Mouse (Mus musculus) midbrain, postnatal 0 days (tissue): ENCODE measurements around the gene Borcs8. TPM values are rescaled to one million over a fixed set of nuclear protein-coding genes. Genes with fewer than 3 reads are reported as not detected.
A peak's percentile ranks its signal among the peaks of the same experiment; 100 is the strongest.

ENCODE experiments used
- ATAC-seq: fragments of 200-750 bp; cut with Nextera tagmentation; 2 replicates; pipeline ENCODE4 v1.8.0; 2017; ENCODE audit warnings: moderate number of reproducible peaks, mild to moderate bottlenecking, moderate TSS enrichment, moderate library complexity; ENCODE audit not compliant: low FRiP score
- DNase-seq: peaks from one replicate; pipeline ENCODE4 v3.0.0-alpha.2; 2015; ENCODE audit warnings: low spot score
- H3K27ac ChIP-seq: fragments of 300-500 bp; sonication (generic); 2 replicates; pipeline ENCODE4 v1.5.1; 2014; ENCODE audit warnings: low read depth, mild to moderate bottlenecking, low read length, mixed read lengths
- H3K27me3 ChIP-seq: fragments of 300-500 bp; sonication (generic); 2 replicates; pipeline ENCODE4 v1.6.1; 2014; ENCODE audit warnings: low read length, control low read depth, mixed read lengths; ENCODE audit not compliant: insufficient read depth
- H3K36me3 ChIP-seq: fragments of 300-500 bp; sonication (generic); 2 replicates; pipeline ENCODE4 v1.6.1; 2014; ENCODE audit warnings: low read length, control low read depth, mixed read lengths; ENCODE audit not compliant: insufficient read depth
- H3K4me1 ChIP-seq: fragments of 300-500 bp; sonication (generic); 2 replicates; pipeline ENCODE4 v1.6.1; 2014; ENCODE audit warnings: mild to moderate bottlenecking, control low read depth, antibody characterized with exemption, low read length, mixed read lengths; ENCODE audit not compliant: insufficient read depth
- H3K4me2 ChIP-seq: fragments of 300-500 bp; sonication (generic); 2 replicates; pipeline ENCODE4 v1.6.1; 2014; ENCODE audit warnings: low read depth, mild to moderate bottlenecking, low read length, mixed read lengths; ENCODE audit not compliant: poor library complexity, severe bottlenecking
- H3K4me3 ChIP-seq: fragments of 300-500 bp; sonication (generic); 2 replicates; pipeline ENCODE4 v1.5.1; 2014; ENCODE audit warnings: low read depth, mild to moderate bottlenecking, low read length, moderate library complexity
- H3K9ac ChIP-seq: fragments of 300-500 bp; sonication (generic); replicated peaks from 2 replicates; pipeline ENCODE4 v1.6.1; 2014; ENCODE audit warnings: mild to moderate bottlenecking, low read length, moderate library complexity, mixed read lengths; ENCODE audit not compliant: poor library complexity, severe bottlenecking
- H3K9me3 ChIP-seq: fragments of 300-500 bp; sonication (generic); 2 replicates; pipeline ENCODE4 v1.6.1; 2016; ENCODE audit warnings: low read length, control low read depth
- CTCF ChIP-seq: IDR thresholded peaks from 2 replicates; pipeline ENCODE4 v1.5.1; 2016; ENCODE audit warnings: antibody characterized with exemption, mild to moderate bottlenecking
- WGBS: fragments of 180-500 bp; shearing (Covaris S2); extraction: QIAGEN DNeasy Blood & Tissue Kit; methylation state at CpG from one replicate; pipeline ENCODE4 v1.1.7; 2014; 5-methylcytosine and 5-hydroxymethylcytosine counted together
- polyA plus RNA-seq: library from polyadenylated mRNA; unstranded; fragments of >200 nt; fragmentation: Nextera tagmentation; extraction: Ambion mirVana; gene quantifications from 2 replicates; pipeline ENCODE4 v1.2.1, GENCODE M21; 2015
- total RNA-seq: library from RNA; depleted of rRNA; stranded (reverse); fragments of >200 nt; gene quantifications from 2 replicates; pipeline ENCODE4 v1.2.3, GENCODE M21; 2014; rRNA removed

The Borcs8 gene
- total RNA-seq (91.1 and 98.3 TPM in 2 replicates), polyA plus RNA-seq (49.8 and 58.6 TPM in 2 replicates)

DNA sequence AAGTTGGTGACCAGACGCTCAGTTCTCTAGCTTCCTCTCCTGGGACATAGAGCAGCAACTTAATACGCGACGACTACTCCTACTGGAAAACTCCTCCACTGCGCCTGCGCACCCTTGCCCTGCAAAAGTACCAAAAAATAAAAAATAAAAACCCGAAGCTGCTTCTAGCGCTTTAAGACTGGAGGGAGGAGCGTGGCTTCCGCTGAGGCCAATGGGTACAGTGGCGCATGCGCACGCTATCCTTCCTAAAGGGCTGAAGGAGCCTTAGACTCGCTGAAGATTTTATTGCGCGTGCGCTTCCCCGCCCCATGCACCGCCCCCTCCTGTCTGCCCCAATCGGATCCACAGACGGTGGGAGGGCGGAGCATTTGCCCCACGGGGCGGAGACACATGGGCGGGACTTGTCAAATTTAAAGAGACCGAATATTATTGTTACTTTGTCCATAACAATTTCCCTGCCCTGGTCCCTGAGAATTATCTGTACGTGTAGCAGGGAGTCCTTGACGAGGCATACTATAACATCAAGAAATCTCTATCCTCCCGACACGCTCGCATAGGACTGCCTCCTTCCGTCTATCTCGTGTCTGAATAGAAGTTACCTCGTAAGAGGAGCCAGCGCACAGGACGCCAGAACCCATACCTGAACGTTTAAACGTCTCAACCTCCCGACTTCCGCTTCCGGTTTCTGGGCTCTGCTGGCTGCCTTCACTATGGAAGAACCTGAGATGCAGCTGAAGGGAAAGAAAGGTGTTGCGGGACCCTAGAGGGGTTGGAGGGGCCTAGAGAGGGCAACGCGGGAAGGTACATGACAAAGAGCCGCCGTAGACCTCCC, at the start of gene Borcs8, which contains the start of the genes Rfxank and Mef2b:
Gene Borcs8 (plus strand): TSS at position 474 of the 832 bp plus-strand sequence.
Gene Rfxank (minus strand): TSS at position 129 of the 832 bp plus-strand sequence.
Gene Mef2b (plus strand): TSS at position 686 of the 832 bp plus-strand sequence.
- peaks cover 31% of the 10 kb centered on the region for H3K36me3 ChIP-seq
- H3K4me3 ChIP-seq: peak within 1 kb of the TSS; percentile 58
- under 1% methylated on average over 46 of the region's 46 CpGs for WGBS
- peak; percentile 97 for ATAC-seq
- H3K4me1 ChIP-seq: peaks cover 7% of the 10 kb centered on the region
- H3K27ac ChIP-seq: peak within 1 kb of the TSS; percentile 83
- H3K4me2 ChIP-seq: peak within 1 kb of the TSS; percentile 77
- H3K27me3 ChIP-seq: no peaks in the 10 kb centered on the region
- peak within 1 kb of the TSS; percentile 73 for H3K9ac ChIP-seq
- TF ChIP-seq CTCF: peak; percentile 11; the same call in 1 of the 2 replicates
- peak; percentile 100 for DNase-seq
- no peaks in the 10 kb centered on the region for H3K9me3 ChIP-seq

DNA sequence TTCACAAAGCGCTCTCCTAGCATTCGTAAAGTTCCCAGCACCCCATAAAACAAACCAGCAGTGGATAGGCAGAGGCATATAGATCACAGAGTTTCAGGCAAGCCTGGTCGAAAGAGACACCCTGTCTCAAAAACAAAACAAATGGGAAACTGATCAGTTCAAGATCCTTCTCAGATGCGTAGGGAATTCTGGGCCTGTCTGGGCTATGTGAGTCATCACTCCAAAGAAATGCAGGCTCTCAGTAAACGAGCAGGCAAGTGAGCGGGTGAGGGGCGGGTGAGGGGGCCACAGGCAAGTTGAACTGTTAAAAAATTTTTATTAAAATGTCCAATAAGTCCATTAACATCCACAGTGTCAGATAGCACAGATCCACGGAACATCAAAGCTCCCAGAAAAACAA, 46.5 kb upstream of the Borcs8 start:
- H3K36me3 ChIP-seq: peaks cover 38% of the 10 kb centered on the region
- 74% methylated on average over 8 of the region's 8 CpGs for WGBS
- ATAC-seq: no peak

DNA sequence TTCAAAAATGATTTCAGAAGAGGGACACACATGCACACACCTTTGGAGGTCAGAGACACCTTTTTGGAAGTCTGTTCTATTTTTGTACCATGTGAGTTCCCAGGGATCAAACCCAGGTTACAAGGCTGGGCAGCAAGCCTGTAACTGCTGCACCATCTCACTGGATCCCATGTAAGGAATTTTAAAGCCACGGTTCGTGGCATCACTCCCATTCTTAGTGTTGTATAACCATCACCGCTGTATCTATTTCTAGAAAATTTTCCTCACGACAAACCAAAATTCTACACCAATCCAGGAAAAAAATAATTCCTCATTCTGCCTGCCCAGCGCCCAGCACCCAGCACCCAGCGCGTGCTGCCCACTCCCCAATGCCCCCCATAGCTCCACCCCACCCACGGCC, 40.0 kb upstream of the Borcs8 start:
- no peak for TF ChIP-seq CTCF
- DNase-seq (no peak), ATAC-seq (no peak)
- Histone ChIP-seq H3K9me3 (no peaks in the 10 kb centered on the region), H3K4me3 (no peak overlapping the region), H3K36me3 (peaks cover 74% of the 10 kb centered on the region), H3K9ac (no peak overlapping the region), H3K27me3 (no peaks in the 10 kb centered on the region), H3K4me2 (no peak overlapping the region), H3K4me1 (no peaks in the 10 kb centered on the region), H3K27ac (no peak overlapping the region)
- 79% methylated on average over 8 of the region's 8 CpGs for WGBS

More for the DNA sequence above, 46.5 kb upstream of the Borcs8 start:
- H3K9ac ChIP-seq: no peak overlapping the region
- H3K9me3 ChIP-seq: no peaks in the 10 kb centered on the region
- H3K4me1 ChIP-seq: peaks cover 25% of the 10 kb centered on the region
- DNase-seq: no peak
- no peak overlapping the region for H3K4me2 ChIP-seq
- no peaks in the 10 kb centered on the region for H3K27me3 ChIP-seq
- H3K27ac ChIP-seq: no peak overlapping the region
- no peak overlapping the region for H3K4me3 ChIP-seq
- TF ChIP-seq CTCF: no peak

DNA sequence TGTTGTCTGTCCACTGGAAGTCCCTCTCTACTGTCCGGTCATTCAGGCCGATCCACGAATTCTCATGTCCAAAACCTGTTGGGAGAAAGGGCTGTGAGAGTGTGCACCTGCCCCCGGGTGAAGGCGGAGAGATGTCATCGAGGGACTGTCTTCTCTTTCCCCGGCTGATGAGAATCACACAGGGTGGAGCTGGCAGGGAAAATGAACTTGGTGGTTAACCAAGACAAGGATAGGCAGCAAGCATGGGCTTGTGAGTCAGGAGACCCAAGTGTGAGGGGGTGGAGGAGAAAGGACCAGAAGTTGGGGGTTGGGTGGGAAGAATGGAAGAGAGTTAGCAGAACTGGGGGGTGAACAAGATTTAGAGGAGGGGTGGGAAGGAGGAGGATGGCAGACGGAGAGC, 39.1 kb upstream of the Borcs8 start:
- H3K27me3 ChIP-seq: no peaks in the 10 kb centered on the region
- no peak for ATAC-seq
- peaks cover 71% of the 10 kb centered on the region for H3K36me3 ChIP-seq
- no peaks in the 10 kb centered on the region for H3K4me1 ChIP-seq
- WGBS: 89% methylated on average over 8 of the region's 8 CpGs
- no peak overlapping the region for H3K4me2 ChIP-seq
- no peak overlapping the region for H3K4me3 ChIP-seq
- TF ChIP-seq CTCF: no peak
- no peak overlapping the region for H3K9ac ChIP-seq
- no peak for DNase-seq
- H3K9me3 ChIP-seq: no peaks in the 10 kb centered on the region
- H3K27ac ChIP-seq: no peak overlapping the region

DNA sequence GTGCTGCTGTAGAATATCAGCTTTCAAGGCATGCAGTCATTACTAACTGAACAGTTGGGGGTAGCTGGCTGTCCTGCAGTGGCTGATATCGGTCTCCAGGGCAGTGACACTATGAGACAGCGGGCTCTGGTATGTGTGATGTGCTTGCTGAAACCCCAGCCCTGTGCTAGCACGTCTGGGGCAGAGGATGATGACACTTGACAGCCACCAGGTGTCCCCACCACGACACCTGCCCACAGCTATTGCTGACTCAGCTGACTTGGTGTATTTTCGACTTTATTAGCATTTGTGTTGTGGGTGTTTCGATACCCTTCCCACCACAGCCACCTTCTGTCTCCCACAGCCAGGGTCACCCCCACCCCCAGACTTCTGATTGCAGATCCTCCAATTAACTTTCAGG, 34.8 kb upstream of the Borcs8 start:
- Histone ChIP-seq H3K27ac (no peak overlapping the region), H3K27me3 (no peaks in the 10 kb centered on the region), H3K4me1 (no peaks in the 10 kb centered on the region), H3K36me3 (peaks cover 69% of the 10 kb centered on the region), H3K9ac (no peak overlapping the region), H3K9me3 (no peaks in the 10 kb centered on the region), H3K4me3 (no peak overlapping the region), H3K4me2 (no peak overlapping the region)
- 16% methylated on average over 6 of the region's 6 CpGs for WGBS
- peak; percentile 71 for TF ChIP-seq CTCF
- DNase-seq (peak; percentile 63), ATAC-seq (peak; percentile 47)

DNA sequence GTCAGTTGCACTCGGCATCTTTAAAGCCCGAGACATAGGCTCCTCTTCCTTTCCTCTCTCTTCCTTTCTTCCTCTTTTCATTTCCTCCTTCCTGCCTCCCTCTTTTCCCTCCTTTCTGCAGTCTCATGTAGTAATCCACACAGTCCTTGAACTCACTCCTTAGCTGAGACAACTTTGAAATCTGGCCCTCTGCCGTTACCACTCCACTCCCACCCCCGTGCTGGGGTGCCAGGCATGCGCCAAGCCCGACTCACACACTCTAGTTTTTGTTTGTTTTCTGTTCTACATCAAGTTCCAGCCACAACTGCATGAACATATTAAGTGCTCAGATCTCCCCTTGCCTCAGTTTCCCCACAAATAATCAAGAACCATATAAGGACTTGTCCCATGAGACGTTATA, 34.4 kb upstream of the Borcs8 start:
- WGBS: 76% methylated on average over 7 of the region's 7 CpGs
- Histone ChIP-seq H3K4me2 (no peak overlapping the region), H3K27me3 (no peaks in the 10 kb centered on the region), H3K9ac (no peak overlapping the region), H3K36me3 (peaks cover 69% of the 10 kb centered on the region), H3K4me1 (no peaks in the 10 kb centered on the region), H3K4me3 (no peak overlapping the region), H3K9me3 (no peaks in the 10 kb centered on the region), H3K27ac (no peak overlapping the region)
- DNase-seq (no peak), ATAC-seq (no peak)
- TF ChIP-seq CTCF: no peak
